Mouse (Mus musculus) liver, embryonic 15.5 days (tissue): ENCODE results near the gene Tbrg4. TPM values are rescaled to one million over a fixed set of nuclear protein-coding genes. Genes with fewer than 3 reads are reported as not detected.

ENCODE experiments used
- ATAC-seq: fragments of 200-750 bp; cut with Nextera tagmentation; 2 replicates; pipeline ENCODE4 v1.8.0; 2017; ENCODE audit warnings: moderate number of reproducible peaks, mild to moderate bottlenecking, moderate library complexity; ENCODE audit not compliant: insufficient read depth
- H3K27ac ChIP-seq: fragments of 300-500 bp; sonication (generic); replicated peaks from 2 replicates; pipeline ENCODE4 v1.5.1; 2015; ENCODE audit warnings: mild to moderate bottlenecking, inconsistent platforms
- H3K27me3 ChIP-seq: fragments of 300-500 bp; sonication (generic); 2 replicates; pipeline ENCODE4 v1.6.1; 2015; ENCODE audit warnings: mild to moderate bottlenecking, inconsistent platforms
- H3K36me3 ChIP-seq: fragments of 300-500 bp; sonication (generic); replicated peaks from 2 replicates; pipeline ENCODE4 v1.6.1; 2015; ENCODE audit warnings: moderate library complexity, mild to moderate bottlenecking, inconsistent platforms
- H3K4me1 ChIP-seq: fragments of 300-500 bp; sonication (generic); replicated peaks from 2 replicates; pipeline ENCODE4 v1.6.1; 2015; ENCODE audit warnings: inconsistent platforms
- H3K4me2 ChIP-seq: fragments of 300-500 bp; sonication (generic); 2 replicates; pipeline ENCODE4 v1.6.1; 2015; ENCODE audit warnings: moderate library complexity, mild to moderate bottlenecking, inconsistent platforms
- H3K4me3 ChIP-seq: fragments of 300-500 bp; sonication (generic); replicated peaks from 2 replicates; pipeline ENCODE4 v1.5.1; 2015; ENCODE audit warnings: mild to moderate bottlenecking, inconsistent platforms
- H3K9ac ChIP-seq: fragments of 300-500 bp; sonication (generic); 2 replicates; pipeline ENCODE4 v1.6.1; 2015; ENCODE audit warnings: moderate library complexity, mild to moderate bottlenecking, inconsistent platforms
- H3K9me3 ChIP-seq: fragments of 300-500 bp; sonication (generic); replicated peaks from 2 replicates; pipeline ENCODE4 v1.6.1; 2016; ENCODE audit warnings: inconsistent platforms
- WGBS: fragments of 180-500 bp; shearing (Covaris S2); methylation state at CpG from one replicate; pipeline ENCODE4 v1.1.7; 2015; ENCODE audit warnings: mixed read lengths; ENCODE audit not compliant: insufficient replicate concordance; 5-methylcytosine and 5-hydroxymethylcytosine counted together
- polyA plus RNA-seq: library from polyadenylated mRNA; unstranded; fragments of >200 nt; fragmentation: Nextera tagmentation; extraction: Ambion mirVana; gene quantifications from 2 replicates; pipeline ENCODE4 v1.2.1, GENCODE M21; 2015

Tbrg4 gene
- polyA plus RNA-seq, 1 experiment from 2014 or later, result 31.0 TPM

GRCm38 (mm10) chr11:6600284-6600944 lies 25.5 kb downstream of the Tbrg4 start:
- Histone ChIP-seq H3K9me3 (no peaks in the 10 kb centered on the region), H3K27ac (peak overlapping the region; percentile 53; the same call in 1 of the 2 replicates), H3K27me3 (peaks cover 36% of the 10 kb centered on the region), H3K4me1 (peaks cover 76% of the 10 kb centered on the region), H3K4me3 (peak overlapping the region; percentile 45; the same call in 1 of the 2 replicates), H3K36me3 (peaks cover 30% of the 10 kb centered on the region), H3K4me2 (peak overlapping the region; percentile 57), H3K9ac (peak overlapping the region; percentile 30; the same call in 1 of the 2 replicates)
- 69% methylated on average over 8 of the region's 8 CpGs for WGBS
- ATAC-seq, result peak; percentile 22; the same call in 1 of the 2 replicates

GRCm38 (mm10) chr11:6599831-6600230 lies 26.0 kb downstream of the Tbrg4 start:
- Histone ChIP-seq H3K27me3 (peaks cover 30% of the 10 kb centered on the region), H3K9me3 (no peaks in the 10 kb centered on the region), H3K4me1 (peaks cover 79% of the 10 kb centered on the region), H3K4me3 (peak overlapping the region; percentile 45), H3K27ac (peak overlapping the region; percentile 53), H3K36me3 (peaks cover 36% of the 10 kb centered on the region), H3K9ac (peak overlapping the region; percentile 30; the same call in 1 of the 2 replicates), H3K4me2 (peak overlapping the region; percentile 57)
- 71% methylated on average over 6 of the region's 6 CpGs for WGBS
- no peak for ATAC-seq

- Histone ChIP-seq H3K9ac (peak overlapping the region; percentile 30; the same call in 1 of the 2 replicates), H3K36me3 (peaks cover 43% of the 10 kb centered on the region), H3K4me1 (peaks cover 79% of the 10 kb centered on the region), H3K9me3 (no peaks in the 10 kb centered on the region), H3K4me2 (peak overlapping the region; percentile 57), H3K27ac (peak overlapping the region; percentile 53), H3K4me3 (peak overlapping the region; percentile 45), H3K27me3 (peaks cover 24% of the 10 kb centered on the region)
- 53% methylated on average over 27 of the region's 27 CpGs for WGBS
- peak; percentile 45 for ATAC-seq
Measured at GRCm38 (mm10) chr11:6599011-6599681, 26.7 kb downstream of the Tbrg4 start.

- H3K36me3 ChIP-seq, result peaks cover 51% of the 10 kb centered on the region
- H3K9ac ChIP-seq, result peak overlapping the region; percentile 30; the same call in 1 of the 2 replicates
- peak overlapping the region; percentile 88; the same call in 1 of the 2 replicates for H3K27ac ChIP-seq
- no peak for ATAC-seq
- 71% methylated on average over 19 of the region's 19 CpGs for WGBS
- peak overlapping the region; percentile 45 for H3K4me3 ChIP-seq
- H3K27me3 ChIP-seq, result peaks cover 16% of the 10 kb centered on the region
- H3K9me3 ChIP-seq, result no peaks in the 10 kb centered on the region
- H3K4me2 ChIP-seq, result peak overlapping the region; percentile 57
- H3K4me1 ChIP-seq, result peaks cover 80% of the 10 kb centered on the region
Measured at GRCm38 (mm10) chr11:6598191-6598889, 27.5 kb downstream of the Tbrg4 start.

GRCm38 (mm10) chr11:6597523-6597922 lies 28.3 kb downstream of the Tbrg4 start:
- Histone ChIP-seq H3K9ac (no peak overlapping the region), H3K4me3 (no peak overlapping the region), H3K4me2 (peak overlapping the region; percentile 57; the same call in 1 of the 2 replicates), H3K4me1 (peaks cover 89% of the 10 kb centered on the region), H3K36me3 (peaks cover 59% of the 10 kb centered on the region), H3K27ac (peak overlapping the region; percentile 88), H3K9me3 (no peaks in the 10 kb centered on the region), H3K27me3 (peaks cover 7% of the 10 kb centered on the region)
- WGBS, result 71% methylated on average over 7 of the region's 7 CpGs
- ATAC-seq, result no peak

GRCm38 (mm10) chr11:6596616-6597015 lies 29.3 kb downstream of the Tbrg4 start:
- 77% methylated on average over 3 of the region's 3 CpGs for WGBS
- Histone ChIP-seq H3K27me3 (no peaks in the 10 kb centered on the region; the same call in 1 of the 2 replicates), H3K4me3 (no peak overlapping the region), H3K4me2 (no peak overlapping the region), H3K36me3 (peaks cover 68% of the 10 kb centered on the region), H3K4me1 (peaks cover 98% of the 10 kb centered on the region), H3K27ac (peak overlapping the region; percentile 88), H3K9ac (no peak overlapping the region), H3K9me3 (no peaks in the 10 kb centered on the region)
- no peak for ATAC-seq

- peaks cover 100% of the 10 kb centered on the region for H3K4me1 ChIP-seq
- H3K4me3 ChIP-seq, result no peak overlapping the region
- no peaks in the 10 kb centered on the region for H3K27me3 ChIP-seq
- 95% methylated on average over 6 of the region's 6 CpGs for WGBS
- H3K36me3 ChIP-seq, result peaks cover 69% of the 10 kb centered on the region
- H3K4me2 ChIP-seq, result no peak overlapping the region
- no peaks in the 10 kb centered on the region for H3K9me3 ChIP-seq
- H3K9ac ChIP-seq, result no peak overlapping the region
- H3K27ac ChIP-seq, result peak overlapping the region; percentile 88
- no peak for ATAC-seq
Measured at GRCm38 (mm10) chr11:6596205-6596604, 29.7 kb downstream of the Tbrg4 start.

- peaks cover 100% of the 10 kb centered on the region for H3K4me1 ChIP-seq
- WGBS, result 23% methylated on average over 5 of the region's 5 CpGs
Measured at GRCm38 (mm10) chr11:6595339-6595738, 30.5 kb downstream of the Tbrg4 start.

GRCm38 (mm10) chr11:6594845-6595244 lies 31.0 kb downstream of the Tbrg4 start:
- peaks cover 100% of the 10 kb centered on the region for H3K4me1 ChIP-seq
- H3K9me3 ChIP-seq, result no peaks in the 10 kb centered on the region
- no peaks in the 10 kb centered on the region for H3K27me3 ChIP-seq
- no peak overlapping the region for H3K4me3 ChIP-seq
- ATAC-seq, result no peak
- H3K9ac ChIP-seq, result peak overlapping the region; percentile 40; the same call in 1 of the 2 replicates
- H3K36me3 ChIP-seq, result peaks cover 80% of the 10 kb centered on the region
- H3K27ac ChIP-seq, result peak overlapping the region; percentile 88
- WGBS, result 62% methylated on average over 6 of the region's 6 CpGs
- peak overlapping the region; percentile 59 for H3K4me2 ChIP-seq

More at GRCm38 (mm10) chr11:6595339-6595738, 30.5 kb downstream of the Tbrg4 start:
- peak; percentile 59 for ATAC-seq
- Histone ChIP-seq H3K4me2 (peak overlapping the region; percentile 59), H3K9me3 (no peaks in the 10 kb centered on the region), H3K36me3 (peaks cover 76% of the 10 kb centered on the region), H3K4me3 (no peak overlapping the region), H3K9ac (peak overlapping the region; percentile 40; the same call in 1 of the 2 replicates), H3K27me3 (no peaks in the 10 kb centered on the region), H3K27ac (peak overlapping the region; percentile 88)

GRCm38 (mm10) chr11:6593406-6593805 lies 32.5 kb downstream of the Tbrg4 start:
- Histone ChIP-seq H3K4me2 (no peak overlapping the region), H3K4me3 (no peak overlapping the region), H3K36me3 (peaks cover 90% of the 10 kb centered on the region), H3K9me3 (no peaks in the 10 kb centered on the region), H3K27ac (peak overlapping the region; percentile 88), H3K9ac (no peak overlapping the region; the same call in 1 of the 2 replicates), H3K4me1 (peaks cover 100% of the 10 kb centered on the region), H3K27me3 (no peaks in the 10 kb centered on the region)
- WGBS, result 78% methylated on average over 11 of the region's 11 CpGs
- no peak for ATAC-seq
